Mouse (Mus musculus) embryonic facial prominence, embryonic 15.5 days (tissue): ENCODE results near the gene Elfn1. TPM values are rescaled to one million over a fixed set of nuclear protein-coding genes. Genes with fewer than 3 reads are reported as not detected.

Experiments
- ATAC-seq: fragments of 200-750 bp; cut with Nextera tagmentation; 2 replicates; pipeline ENCODE4 v1.8.0; 2017; ENCODE audit warnings: low read depth, moderate TSS enrichment; ENCODE audit not compliant: insufficient number of reproducible peaks, low FRiP score, low TSS enrichment
- H3K27ac ChIP-seq: fragments of 300-500 bp; sonication (generic); replicated peaks from 2 replicates; pipeline ENCODE4 v1.5.1; 2015; ENCODE audit warnings: mild to moderate bottlenecking, inconsistent platforms
- H3K27me3 ChIP-seq: fragments of 300-500 bp; sonication (generic); 2 replicates; pipeline ENCODE4 v1.6.1; 2015; ENCODE audit warnings: inconsistent platforms
- H3K36me3 ChIP-seq: fragments of 300-500 bp; sonication (generic); 2 replicates; pipeline ENCODE4 v1.6.1; 2015; ENCODE audit warnings: mild to moderate bottlenecking, inconsistent platforms
- H3K4me1 ChIP-seq: fragments of 300-500 bp; sonication (generic); 2 replicates; pipeline ENCODE4 v1.6.1; 2015; ENCODE audit warnings: inconsistent platforms
- H3K4me2 ChIP-seq: fragments of 300-500 bp; sonication (generic); replicated peaks from 2 replicates; pipeline ENCODE4 v1.6.1; 2015; ENCODE audit warnings: mild to moderate bottlenecking, inconsistent platforms
- H3K4me3 ChIP-seq: fragments of 300-500 bp; sonication (generic); replicated peaks from 2 replicates; pipeline ENCODE4 v1.5.1; 2015; ENCODE audit warnings: mild to moderate bottlenecking, inconsistent platforms
- H3K9ac ChIP-seq: fragments of 300-500 bp; sonication (generic); 2 replicates; pipeline ENCODE4 v1.6.1; 2015; ENCODE audit warnings: inconsistent platforms
- H3K9me3 ChIP-seq: fragments of 300-500 bp; sonication (generic); replicated peaks from 2 replicates; pipeline ENCODE4 v1.6.1; 2016; ENCODE audit warnings: inconsistent platforms
- WGBS: fragments of 180-500 bp; shearing (Covaris S2); methylation state at CpG from one replicate; pipeline ENCODE4 v1.1.7; 2015; 5-methylcytosine and 5-hydroxymethylcytosine counted together
- polyA plus RNA-seq: library from polyadenylated mRNA; unstranded; fragments of >200 nt; fragmentation: Nextera tagmentation; extraction: Ambion mirVana; gene quantifications from 2 replicates; pipeline ENCODE4 v1.2.1, GENCODE M21; 2015

The Elfn1 gene
- polyA plus RNA-seq, 1 experiment from 2014 or later, result 2.0 TPM

GRCm38 (mm10) chr5:139945715-139946364 lies 38.1 kb downstream of the Elfn1 start:
- H3K9me3 ChIP-seq, result no peaks in the 10 kb centered on the region
- no peak overlapping the region for H3K4me2 ChIP-seq
- no peaks in the 10 kb centered on the region for H3K27me3 ChIP-seq
- H3K4me3 ChIP-seq, result no peak overlapping the region
- H3K27ac ChIP-seq, result no peak overlapping the region
- H3K36me3 ChIP-seq, result no peaks in the 10 kb centered on the region
- no peak; the same call in 1 of the 2 replicates for ATAC-seq
- peaks cover 18% of the 10 kb centered on the region for H3K4me1 ChIP-seq
- 62% methylated on average over 12 of the region's 12 CpGs for whole genome bisulfite sequencing
- H3K9ac ChIP-seq, result no peak overlapping the region

GRCm38 (mm10) chr5:139947446-139947845 lies 39.7 kb downstream of the Elfn1 start:
- H3K9me3 ChIP-seq, result no peaks in the 10 kb centered on the region
- 94% methylated on average over 5 of the region's 5 CpGs for WGBS
- no peaks in the 10 kb centered on the region for H3K36me3 ChIP-seq
- H3K27me3 ChIP-seq, result no peaks in the 10 kb centered on the region
- H3K4me1 ChIP-seq, result peaks cover 22% of the 10 kb centered on the region
- H3K4me3 ChIP-seq, result no peak overlapping the region
- no peak overlapping the region for H3K9ac ChIP-seq
- H3K27ac ChIP-seq, result no peak overlapping the region
- ATAC-seq, result no peak
- no peak overlapping the region for H3K4me2 ChIP-seq

- peaks cover 22% of the 10 kb centered on the region for H3K4me1 ChIP-seq
- no peaks in the 10 kb centered on the region for H3K9me3 ChIP-seq
- H3K9ac ChIP-seq, result no peak overlapping the region
- no peak overlapping the region for H3K4me3 ChIP-seq
- H3K4me2 ChIP-seq, result no peak overlapping the region
- no peaks in the 10 kb centered on the region for H3K36me3 ChIP-seq
- WGBS, result 85% methylated on average over 4 of the region's 4 CpGs
- H3K27ac ChIP-seq, result no peak overlapping the region
- H3K27me3 ChIP-seq, result no peaks in the 10 kb centered on the region
- ATAC-seq, result no peak
Measured at GRCm38 (mm10) chr5:139948552-139948951, 40.8 kb downstream of the Elfn1 start.

- 35% methylated on average over 8 of the region's 8 CpGs for WGBS
- H3K9ac ChIP-seq, result no peak overlapping the region
- no peaks in the 10 kb centered on the region for H3K27me3 ChIP-seq
- no peaks in the 10 kb centered on the region for H3K9me3 ChIP-seq
- no peak for ATAC-seq
- H3K4me1 ChIP-seq, result peaks cover 22% of the 10 kb centered on the region
- H3K27ac ChIP-seq, result peak overlapping the region; percentile 52; the same call in 1 of the 2 replicates
- H3K36me3 ChIP-seq, result no peaks in the 10 kb centered on the region
- H3K4me2 ChIP-seq, result no peak overlapping the region
- no peak overlapping the region for H3K4me3 ChIP-seq
Measured at GRCm38 (mm10) chr5:139949363-139949762, 41.6 kb downstream of the Elfn1 start.

GRCm38 (mm10) chr5:139949975-139950578 lies 42.3 kb downstream of the Elfn1 start:
- Histone ChIP-seq H3K4me1 (peaks cover 25% of the 10 kb centered on the region), H3K27ac (peak overlapping the region; percentile 52), H3K9ac (no peak overlapping the region), H3K27me3 (no peaks in the 10 kb centered on the region), H3K36me3 (no peaks in the 10 kb centered on the region), H3K4me3 (no peak overlapping the region), H3K9me3 (no peaks in the 10 kb centered on the region), H3K4me2 (no peak overlapping the region)
- no peak for ATAC-seq
- WGBS, result 43% methylated on average over 11 of the region's 11 CpGs

GRCm38 (mm10) chr5:139956859-139957258 lies 49.1 kb downstream of the Elfn1 start:
- H3K27ac ChIP-seq, result no peak overlapping the region
- H3K27me3 ChIP-seq, result no peaks in the 10 kb centered on the region
- ATAC-seq, result peak; percentile 82; the same call in 1 of the 2 replicates
- peak overlapping the region; percentile 28 for H3K4me2 ChIP-seq
- no peak overlapping the region for H3K4me3 ChIP-seq
- no peaks in the 10 kb centered on the region for H3K9me3 ChIP-seq
- peaks cover 18% of the 10 kb centered on the region for H3K4me1 ChIP-seq
- no peaks in the 10 kb centered on the region for H3K36me3 ChIP-seq
- no peak overlapping the region for H3K9ac ChIP-seq
- 6% methylated on average over 10 of the region's 10 CpGs for WGBS

- Histone ChIP-seq H3K4me3 (no peak overlapping the region), H3K27me3 (no peaks in the 10 kb centered on the region), H3K9me3 (no peaks in the 10 kb centered on the region), H3K4me1 (peaks cover 25% of the 10 kb centered on the region), H3K9ac (no peak overlapping the region), H3K27ac (no peak overlapping the region), H3K4me2 (no peak overlapping the region), H3K36me3 (no peaks in the 10 kb centered on the region)
- no peak for ATAC-seq
- 87% methylated on average over 4 of the region's 4 CpGs for WGBS
Measured at GRCm38 (mm10) chr5:139959741-139960140, 52.0 kb downstream of the Elfn1 start.

GRCm38 (mm10) chr5:139964391-139964790 lies 56.6 kb downstream of the Elfn1 start:
- 30% methylated on average over 5 of the region's 5 CpGs for WGBS
- no peak overlapping the region for H3K27ac ChIP-seq
- no peak overlapping the region for H3K9ac ChIP-seq
- H3K36me3 ChIP-seq, result no peaks in the 10 kb centered on the region
- H3K9me3 ChIP-seq, result no peaks in the 10 kb centered on the region
- no peaks in the 10 kb centered on the region for H3K27me3 ChIP-seq
- no peak overlapping the region for H3K4me3 ChIP-seq
- H3K4me1 ChIP-seq, result peaks cover 19% of the 10 kb centered on the region
- ATAC-seq, result no peak
- H3K4me2 ChIP-seq, result no peak overlapping the region

- no peak overlapping the region for H3K4me3 ChIP-seq
- H3K9me3 ChIP-seq, result no peaks in the 10 kb centered on the region
- 82% methylated on average over 14 of the region's 14 CpGs for WGBS
- no peaks in the 10 kb centered on the region for H3K36me3 ChIP-seq
- ATAC-seq, result no peak
- peaks cover 32% of the 10 kb centered on the region for H3K4me1 ChIP-seq
- H3K27ac ChIP-seq, result no peak overlapping the region
- no peak overlapping the region for H3K9ac ChIP-seq
- H3K27me3 ChIP-seq, result no peaks in the 10 kb centered on the region
- H3K4me2 ChIP-seq, result no peak overlapping the region
Measured at GRCm38 (mm10) chr5:139965596-139965995, 57.9 kb downstream of the Elfn1 start.

GRCm38 (mm10) chr5:139969151-139969948 lies 61.6 kb downstream of the Elfn1 start:
- peaks cover 27% of the 10 kb centered on the region for H3K4me1 ChIP-seq
- no peaks in the 10 kb centered on the region for H3K36me3 ChIP-seq
- H3K4me3 ChIP-seq, result no peak overlapping the region
- H3K4me2 ChIP-seq, result no peak overlapping the region
- H3K27ac ChIP-seq, result no peak overlapping the region
- H3K27me3 ChIP-seq, result peaks cover 21% of the 10 kb centered on the region
- no peak for ATAC-seq
- H3K9me3 ChIP-seq, result no peaks in the 10 kb centered on the region
- WGBS, result 57% methylated on average over 14 of the region's 14 CpGs
- no peak overlapping the region for H3K9ac ChIP-seq

- no peak overlapping the region for H3K27ac ChIP-seq
- peaks cover 20% of the 10 kb centered on the region for H3K4me1 ChIP-seq
- H3K4me2 ChIP-seq, result no peak overlapping the region
- H3K9ac ChIP-seq, result no peak overlapping the region
- ATAC-seq, result no peak
- no peaks in the 10 kb centered on the region for H3K36me3 ChIP-seq
- no peaks in the 10 kb centered on the region for H3K9me3 ChIP-seq
- H3K27me3 ChIP-seq, result peaks cover 21% of the 10 kb centered on the region
- H3K4me3 ChIP-seq, result no peak overlapping the region
- 56% methylated on average over 12 of the region's 12 CpGs for WGBS
Measured at GRCm38 (mm10) chr5:139970186-139970631, 62.5 kb downstream of the Elfn1 start.
